Mouse (Mus musculus): ENCODE results near the gene L2hgdh.

The L2hgdh gene

DNA sequence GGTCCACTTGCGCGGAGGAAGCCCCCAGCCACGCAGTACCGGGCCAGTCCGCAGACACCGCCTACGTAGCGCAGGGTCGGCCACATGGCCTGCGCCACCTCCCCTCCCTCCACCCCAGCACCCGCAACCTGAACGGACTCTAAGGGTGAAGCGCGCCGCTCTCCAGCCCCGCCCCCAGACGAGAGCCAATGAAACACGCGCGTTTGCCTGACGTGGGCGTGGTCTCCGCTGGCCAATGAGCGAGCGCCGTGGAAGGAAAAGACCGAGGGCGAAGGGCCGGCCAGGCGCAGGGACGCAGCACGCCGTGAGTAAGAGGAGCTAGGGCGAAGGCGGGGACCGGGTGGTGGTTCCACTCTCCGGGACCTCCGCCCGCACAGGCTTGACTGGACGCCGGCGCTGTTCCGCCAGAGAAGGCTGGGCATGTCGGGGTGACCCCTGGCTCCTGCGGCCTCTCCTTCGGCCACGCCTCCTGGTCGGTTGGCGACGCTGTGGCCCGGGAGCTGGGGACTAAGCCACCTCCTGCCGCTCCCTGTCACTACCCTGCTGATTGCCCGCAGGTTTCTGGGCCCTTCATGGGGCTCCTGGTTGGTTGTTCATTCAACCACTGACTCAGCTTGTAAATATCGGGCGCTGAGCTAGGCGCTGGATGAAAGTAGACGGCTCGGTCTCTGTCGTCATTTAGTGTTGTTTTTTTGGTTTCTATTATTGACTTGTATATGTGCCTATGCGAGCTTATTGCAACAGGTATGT is at the start of gene L2hgdh, which contains the start of gene Atp5s:
TSS of gene L2hgdh (minus strand) at position 163 of the 750 bp plus-strand sequence.
TSS of gene Atp5s (plus strand) at position 240 of the 750 bp plus-strand sequence.
- DNase-seq = peak; percentile 96

DNA sequence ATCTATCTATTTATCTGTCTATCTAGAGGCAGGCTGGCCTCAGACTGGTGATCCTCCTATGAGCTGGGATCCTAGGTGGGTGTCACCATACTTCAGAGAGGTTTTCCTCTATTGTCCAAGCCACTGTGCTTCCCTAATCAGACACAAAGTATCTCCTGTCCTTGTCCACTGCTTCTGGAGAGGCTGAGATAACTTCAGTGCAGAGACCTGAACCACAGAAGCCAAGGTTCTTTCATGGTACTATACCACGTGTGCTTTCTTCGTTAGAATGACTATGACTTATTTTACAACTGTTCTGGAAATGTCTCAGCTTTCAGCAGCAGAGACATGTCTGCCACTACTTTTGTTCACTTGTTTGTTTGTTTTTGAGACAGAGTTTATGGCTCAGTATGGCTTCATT is 44.2 kb upstream of the L2hgdh start:
- DNase-seq = no peak

DNA sequence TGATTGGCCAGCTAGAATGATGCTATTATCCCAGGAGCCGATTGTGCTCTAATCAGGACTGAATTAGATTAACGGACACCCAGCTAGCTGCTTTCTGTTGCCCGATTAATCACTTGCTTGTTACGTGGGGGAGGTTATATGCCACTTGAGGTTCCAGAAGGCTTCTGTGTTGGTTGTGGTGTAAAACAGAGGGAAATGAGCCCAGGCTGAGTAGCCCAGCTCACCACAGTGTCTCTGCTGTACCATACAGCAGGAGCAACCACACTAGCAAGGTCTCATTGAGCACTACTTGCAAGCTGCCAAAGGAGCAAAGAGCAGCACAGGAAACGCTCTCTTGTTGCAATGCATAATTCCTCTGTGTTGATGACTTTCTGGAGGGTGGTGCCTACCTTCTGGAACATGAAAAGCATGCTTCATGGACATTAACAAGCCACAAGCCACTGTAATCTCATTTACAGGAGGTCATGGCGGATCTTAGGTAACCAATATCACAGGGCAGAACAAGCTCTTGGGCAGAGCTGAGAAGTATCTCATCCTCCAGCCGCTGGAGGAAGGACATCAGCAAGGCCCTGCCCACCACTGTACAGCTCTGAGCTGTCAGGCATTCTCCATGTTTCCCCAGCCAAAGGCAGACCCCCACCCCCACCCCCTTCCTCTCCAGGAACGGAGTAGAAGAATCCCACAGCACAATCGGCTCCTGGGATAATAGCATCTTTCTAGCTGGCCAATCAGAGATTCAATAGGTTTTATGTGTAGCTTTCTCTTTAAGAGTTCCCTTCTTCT is 43.0 kb upstream of the L2hgdh start:
- DNase-seq = no peak

DNA sequence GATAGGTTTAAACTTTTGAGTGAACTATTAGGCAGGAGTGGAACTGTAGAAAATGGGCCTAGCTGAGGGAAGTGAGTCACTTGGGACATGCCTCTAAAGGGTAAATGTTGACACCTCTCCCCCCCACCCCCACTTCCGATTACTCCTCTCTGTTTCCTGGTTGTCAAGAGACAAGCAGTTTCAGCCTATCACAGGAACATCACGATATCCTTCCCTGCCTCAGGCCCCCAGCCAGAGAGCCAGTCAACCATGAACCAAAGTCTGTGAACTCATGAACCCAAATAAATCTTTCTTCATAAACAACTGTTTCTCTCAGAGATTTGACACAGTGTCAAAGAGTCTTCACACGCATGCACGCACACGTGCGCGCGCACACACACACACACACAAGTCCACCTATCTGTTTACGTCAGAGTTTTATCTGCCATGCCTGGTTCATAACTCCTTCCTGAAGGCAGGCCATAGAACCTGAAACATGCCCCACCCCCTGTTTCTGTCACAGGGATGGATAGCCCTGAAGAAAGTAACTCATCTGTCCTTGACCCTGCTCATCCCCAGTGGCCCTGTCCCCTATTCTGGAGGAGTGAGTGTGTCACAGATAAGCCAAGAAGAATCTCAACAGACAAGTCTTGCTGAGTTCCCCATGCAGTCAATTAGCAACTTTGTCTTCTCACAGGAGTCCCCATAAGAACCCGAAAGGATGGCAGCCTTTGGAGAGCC is 41.7 kb upstream of the L2hgdh start:
- DNase-seq = no peak

DNA sequence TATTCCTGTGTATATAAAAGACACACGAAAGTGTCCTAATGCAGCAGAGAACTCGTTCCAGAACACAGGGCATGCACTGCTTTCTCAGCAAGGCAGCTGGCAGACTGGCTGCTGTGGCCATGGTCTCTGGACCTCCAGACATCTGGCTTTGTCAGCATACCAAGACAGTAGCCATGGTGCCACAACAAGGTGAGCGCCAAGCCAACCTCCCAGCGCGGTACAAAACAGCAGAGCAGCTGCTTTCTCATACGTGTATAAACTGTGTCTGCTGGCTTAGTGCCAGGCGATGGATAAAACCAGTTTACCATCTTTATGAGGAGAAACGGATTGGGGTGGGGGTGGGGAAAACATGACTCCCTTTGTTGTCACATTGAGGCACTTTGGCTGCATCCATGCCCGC is 40.9 kb upstream of the L2hgdh start:
- no peak for DNase-seq

DNA sequence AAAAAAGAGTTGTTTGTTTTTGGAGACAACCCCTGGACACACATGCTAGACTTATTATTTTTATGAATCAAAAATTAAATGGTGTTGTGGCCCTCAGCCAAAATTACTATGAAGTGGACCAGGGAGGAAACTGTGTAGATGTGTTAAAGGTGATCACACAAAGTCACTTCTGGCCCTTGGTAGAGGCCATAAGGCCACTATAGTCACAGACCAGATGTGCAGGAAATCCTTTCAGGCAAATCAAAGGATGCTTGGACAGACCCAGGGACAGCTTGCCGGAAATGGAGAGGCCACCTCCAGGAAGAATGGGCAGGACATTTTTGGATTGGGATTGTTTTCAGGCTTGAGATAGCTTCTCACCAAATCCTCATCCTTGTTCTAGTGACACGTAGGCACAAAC is 36.9 kb upstream of the L2hgdh start:
- DNase-seq = no peak

DNA sequence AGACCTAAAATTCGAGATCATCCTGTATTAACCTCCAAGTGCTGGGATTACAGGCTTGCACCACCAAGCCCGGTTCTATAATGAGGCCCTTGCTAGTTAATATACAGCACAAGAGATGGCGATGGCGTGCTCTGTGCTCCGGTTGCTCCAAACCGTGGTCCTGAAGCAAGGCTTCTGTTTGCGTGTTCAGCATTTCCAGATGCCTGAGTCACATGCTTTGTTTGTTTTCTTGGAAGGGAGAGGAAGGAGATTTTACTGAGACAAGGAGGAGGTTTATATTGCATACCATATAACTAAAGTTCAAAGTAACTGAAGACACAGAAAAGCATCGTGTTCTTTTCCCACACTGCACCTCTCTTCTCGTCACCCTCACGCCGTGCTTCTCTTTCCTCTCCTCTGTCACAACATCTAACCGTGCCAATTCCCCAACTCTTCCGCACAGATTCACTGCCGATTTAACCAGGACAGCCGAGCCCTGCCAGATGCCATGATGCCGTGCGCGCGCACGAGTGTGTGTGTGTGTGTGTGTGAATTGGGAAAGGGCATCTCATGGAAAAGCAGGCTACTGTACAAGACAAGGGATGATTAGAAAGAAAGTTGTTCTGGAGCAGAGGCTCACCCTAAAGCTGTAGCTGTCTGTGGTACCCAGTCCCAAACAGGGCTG is 36.2 kb upstream of the L2hgdh start:
- DNase-seq = no peak

DNA sequence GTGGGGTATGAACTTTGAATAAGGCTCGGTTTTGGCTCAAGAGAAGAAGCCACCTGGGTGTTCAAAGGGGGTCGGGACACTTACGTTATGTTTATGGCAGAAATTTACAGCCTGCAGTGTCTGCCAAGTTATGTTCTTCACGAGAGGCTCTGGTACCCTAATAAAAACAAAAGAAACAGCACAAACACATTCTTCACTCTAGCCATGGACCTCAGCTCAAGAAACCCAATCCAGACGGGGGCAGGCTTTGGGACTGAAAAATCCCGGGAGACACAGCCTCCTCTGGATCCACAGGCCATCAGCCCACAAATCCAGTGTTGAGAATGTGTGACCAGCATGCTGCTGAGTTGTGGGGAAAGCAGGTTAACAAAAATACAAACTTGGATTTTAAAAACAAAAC is 35.3 kb upstream of the L2hgdh start:
- no peak for DNase-seq

DNA sequence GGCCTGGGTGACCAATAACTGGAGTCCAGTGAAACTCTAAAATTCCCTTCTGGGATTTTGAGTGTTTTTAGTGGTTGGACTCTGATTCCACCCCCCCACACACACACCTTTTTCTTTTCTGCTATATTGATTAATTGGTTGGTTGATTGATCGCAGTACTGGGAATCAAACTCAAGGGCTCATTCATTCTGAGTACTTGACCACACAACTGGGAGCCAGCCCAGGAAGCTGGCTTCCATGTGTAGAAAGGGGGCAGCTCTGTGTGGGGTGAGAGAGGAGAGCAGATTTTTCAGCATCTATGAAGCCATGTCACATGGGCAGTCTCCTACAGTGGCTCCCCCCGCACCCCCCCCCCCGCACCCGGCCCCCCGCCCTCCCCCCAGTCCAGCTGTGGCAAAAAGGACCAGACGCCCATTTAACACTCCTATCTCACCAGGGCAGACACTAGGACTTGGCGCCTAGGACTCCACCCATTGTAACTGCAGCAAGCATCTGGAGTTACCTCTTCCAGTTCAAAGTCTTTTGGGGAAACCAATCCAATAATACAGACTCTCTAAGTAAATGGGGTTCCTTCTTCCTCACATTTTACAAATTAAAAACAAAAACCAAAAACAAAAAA is 34.7 kb upstream of the L2hgdh start:
- DNase-seq = no peak

DNA sequence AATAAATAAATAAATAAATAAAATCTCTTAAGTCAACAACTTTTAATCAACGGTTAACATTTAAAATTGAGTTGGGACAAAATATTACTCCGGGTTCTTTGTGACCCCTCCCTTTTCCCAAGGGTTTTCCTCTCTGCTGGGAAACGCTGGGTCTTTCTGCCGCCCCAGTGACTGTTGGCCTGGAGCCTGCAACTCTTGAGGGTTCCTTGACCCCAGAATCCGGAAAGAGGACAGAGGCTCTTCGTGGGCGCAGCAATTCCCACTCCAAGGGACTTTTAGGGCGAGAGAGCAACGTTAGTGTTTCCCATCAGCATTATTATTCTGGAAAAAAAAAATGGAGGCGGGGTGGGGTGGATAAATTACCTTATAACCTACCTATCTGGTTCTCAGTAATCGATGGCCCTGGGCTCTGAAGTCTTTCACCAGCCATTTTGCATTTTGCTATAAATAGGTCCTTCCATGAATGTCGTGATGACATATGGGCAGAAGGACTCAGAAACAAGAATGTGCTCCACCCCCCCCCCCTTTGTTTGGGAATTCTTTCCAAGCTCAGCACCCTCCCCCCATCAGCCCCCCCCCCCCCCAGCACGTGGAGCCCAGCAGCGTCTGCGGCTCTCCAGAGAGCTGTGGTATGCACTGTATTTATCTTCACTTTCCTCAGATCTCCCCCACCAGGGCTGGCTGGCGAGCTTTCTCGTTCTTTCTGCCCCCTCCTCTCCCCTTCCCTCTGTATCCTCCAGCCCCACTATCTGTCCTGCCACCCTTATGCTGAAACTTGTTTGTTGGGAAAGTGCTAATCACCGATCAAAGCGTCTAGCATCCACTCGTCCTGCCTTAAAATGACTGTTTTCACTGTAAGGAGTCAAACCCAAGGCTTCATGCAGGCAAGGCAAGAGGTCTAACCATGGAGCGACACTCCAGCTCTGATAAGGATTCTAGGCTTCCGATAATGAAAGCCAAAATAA is 33.8 kb upstream of the L2hgdh start:
- no peak for DNase-seq

DNA sequence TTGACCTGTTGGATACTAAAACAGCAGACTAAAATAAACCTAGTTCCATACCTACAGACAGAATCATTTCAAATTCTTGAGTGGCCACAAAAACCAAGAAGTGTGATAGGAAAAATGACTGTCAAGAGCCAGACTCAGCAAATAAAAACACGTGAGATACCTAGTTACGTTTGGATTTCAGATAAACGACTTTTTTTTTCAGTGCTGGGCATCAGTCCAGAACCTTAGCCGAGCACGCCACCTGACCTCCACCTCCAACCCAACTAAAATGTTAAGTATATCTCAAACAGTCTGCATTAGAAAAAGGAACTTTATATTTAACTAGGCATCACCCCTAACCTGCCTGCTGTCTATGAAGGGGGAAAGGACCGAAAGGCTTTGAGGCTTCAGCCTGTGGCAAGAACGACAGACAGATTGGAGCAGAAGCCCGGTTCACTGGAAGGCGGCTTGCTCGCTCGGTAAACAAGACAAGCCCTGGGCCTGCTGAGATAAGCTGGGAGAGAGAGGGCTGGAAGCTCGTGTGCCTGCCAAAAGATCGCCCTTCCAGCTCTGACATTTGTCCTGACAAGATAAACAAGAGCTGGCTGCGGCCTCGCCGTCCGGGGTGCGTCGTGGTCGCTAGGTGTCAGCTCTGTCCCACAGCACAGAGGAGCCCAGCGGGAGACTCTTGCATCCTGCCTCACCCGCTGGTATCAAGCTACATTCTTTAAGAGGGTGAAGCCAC is 32.9 kb upstream of the L2hgdh start:
- peak; percentile 76 for DNase-seq

DNA sequence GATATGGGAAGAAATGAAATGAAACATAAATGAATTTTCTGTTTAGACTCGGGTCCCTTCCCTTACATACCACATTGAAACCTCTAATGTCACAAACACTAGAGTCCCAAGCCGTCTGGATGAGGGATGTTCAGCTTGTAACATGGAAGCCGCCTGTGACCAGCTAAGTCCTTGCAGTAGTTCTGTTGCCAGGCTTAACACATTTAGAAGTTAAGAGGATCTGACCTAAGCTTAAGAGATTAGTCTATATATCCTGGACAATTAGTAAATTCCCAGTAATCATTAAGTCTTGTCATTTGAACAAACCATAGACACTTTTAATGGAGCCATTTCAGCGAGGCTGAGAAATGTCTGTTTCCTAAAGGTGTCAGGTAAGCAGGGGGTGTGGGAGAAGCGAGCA is 31.3 kb upstream of the L2hgdh start:
- DNase-seq = no peak

DNA sequence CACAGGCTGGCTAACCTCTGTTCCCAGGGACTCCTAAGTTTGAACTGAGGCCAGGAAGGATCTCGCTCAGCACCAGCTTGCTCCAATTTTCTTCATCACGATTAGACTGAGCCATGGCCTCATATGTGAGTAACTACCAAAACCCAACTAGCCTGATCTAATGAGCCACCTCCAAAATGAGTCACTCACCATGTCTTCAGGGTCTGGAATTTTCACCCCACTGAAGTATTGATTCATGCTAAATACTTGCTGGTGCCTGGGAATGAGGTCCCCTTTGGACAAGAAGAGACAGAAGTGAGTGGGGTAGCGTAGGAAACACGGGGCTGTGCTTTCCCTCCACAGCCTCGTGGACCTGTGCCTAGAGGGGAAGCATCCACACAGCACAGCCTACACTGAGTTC is 29.3 kb upstream of the L2hgdh start:
- no peak for DNase-seq

DNA sequence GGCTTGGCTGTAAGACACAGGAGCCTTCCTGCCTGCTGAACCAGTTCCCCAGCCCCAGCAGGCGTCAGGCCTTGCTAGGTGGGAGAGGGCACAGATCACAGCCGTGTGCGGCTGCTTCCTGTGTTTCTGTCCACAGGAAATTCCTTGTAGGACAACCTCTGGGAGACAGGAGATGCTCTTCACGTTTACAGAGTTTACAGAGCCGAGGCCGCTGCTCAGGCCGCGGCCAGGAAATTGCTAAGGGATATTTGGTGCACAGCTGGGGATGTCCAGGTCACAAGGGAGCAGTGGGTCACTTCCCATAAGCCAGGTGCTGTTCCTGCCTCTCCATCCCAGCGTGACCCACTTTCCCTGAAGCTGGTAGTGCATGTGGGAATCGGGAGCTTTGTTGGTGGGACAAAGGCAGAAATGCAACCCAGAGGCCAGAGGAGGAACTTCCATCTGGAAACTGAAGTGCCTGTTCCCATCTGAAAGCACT is 27.2 kb upstream of the L2hgdh start:
- no peak for DNase-seq

DNA sequence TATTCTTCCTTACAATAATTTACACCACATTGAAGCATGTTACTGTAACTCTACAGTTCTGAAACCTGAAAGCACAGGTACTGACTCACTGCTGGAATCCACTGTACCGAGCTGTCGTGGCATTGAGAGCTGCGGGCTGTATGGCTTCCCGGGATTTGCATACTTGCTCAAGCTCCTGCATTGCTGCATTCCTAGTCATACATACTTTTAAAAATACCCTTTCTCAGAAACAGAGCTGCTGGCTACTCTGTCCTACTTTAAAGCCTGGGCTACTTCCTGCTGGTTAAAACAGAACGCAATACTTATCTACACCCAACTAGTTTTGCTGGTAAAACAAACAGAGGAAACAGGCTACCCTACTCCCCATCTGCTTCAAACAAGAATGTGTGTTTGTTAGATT is 19.5 kb upstream of the L2hgdh start:
- no peak for DNase-seq

DNA sequence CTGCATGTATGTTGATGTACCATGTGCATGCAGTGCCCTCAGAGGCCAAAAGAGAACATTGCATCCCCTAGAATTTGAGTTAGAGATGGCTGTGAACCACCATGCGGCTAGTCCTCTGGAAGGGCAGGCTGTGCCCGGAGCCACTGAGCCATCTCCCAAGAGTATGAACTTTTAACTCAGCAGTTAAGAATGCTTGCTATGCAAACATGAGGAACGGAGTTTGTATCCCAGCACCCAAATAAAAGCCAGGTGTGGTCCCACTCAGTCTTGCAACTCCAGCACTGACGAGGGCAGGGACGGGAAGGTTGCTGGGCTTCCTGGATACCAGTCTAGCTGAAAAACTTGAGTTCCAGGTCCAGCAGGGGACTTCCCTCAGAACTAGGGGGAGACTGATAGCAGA is 17.3 kb upstream of the L2hgdh start:
- no peak for DNase-seq

DNA sequence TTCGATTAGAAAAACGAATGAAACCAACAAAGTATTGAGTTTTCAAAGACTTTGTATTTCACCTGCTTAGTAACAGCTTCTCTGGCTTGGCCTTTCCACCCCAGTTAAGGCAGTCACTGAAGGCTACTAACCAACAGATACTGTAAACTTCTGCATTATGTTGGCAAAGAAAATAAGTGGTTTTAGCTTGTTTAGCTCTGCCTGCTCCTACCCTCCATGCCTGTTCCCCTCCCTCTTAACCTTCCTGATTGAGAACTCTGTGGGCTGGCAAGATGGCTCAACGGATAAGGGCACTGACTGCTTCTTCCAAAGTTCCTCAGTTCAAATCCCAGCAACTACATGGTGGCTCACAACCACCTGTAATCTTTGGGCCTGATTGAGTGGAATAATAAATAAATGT is 9.2 kb upstream of the L2hgdh start:
- DNase-seq = peak; percentile 12

DNA sequence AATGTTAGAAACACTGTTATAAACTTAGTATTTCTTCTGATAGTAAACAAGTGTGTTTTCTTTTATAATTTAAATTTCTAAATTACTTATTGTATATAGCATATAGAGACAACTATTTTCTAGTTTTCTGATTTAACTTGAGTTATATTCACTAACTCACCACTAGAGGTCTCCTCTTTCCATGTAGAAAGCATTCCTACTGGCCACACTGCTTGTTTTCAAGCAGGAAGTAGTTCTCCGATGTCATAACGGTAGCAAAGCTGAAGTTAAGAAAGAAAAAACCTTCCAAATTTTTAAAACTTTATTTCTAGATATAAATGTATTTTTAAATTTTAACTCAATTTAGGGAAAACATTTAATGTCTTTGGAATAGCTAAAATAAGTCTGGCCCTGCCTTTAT is 8.8 kb upstream of the L2hgdh start:
- DNase-seq = no peak

DNA sequence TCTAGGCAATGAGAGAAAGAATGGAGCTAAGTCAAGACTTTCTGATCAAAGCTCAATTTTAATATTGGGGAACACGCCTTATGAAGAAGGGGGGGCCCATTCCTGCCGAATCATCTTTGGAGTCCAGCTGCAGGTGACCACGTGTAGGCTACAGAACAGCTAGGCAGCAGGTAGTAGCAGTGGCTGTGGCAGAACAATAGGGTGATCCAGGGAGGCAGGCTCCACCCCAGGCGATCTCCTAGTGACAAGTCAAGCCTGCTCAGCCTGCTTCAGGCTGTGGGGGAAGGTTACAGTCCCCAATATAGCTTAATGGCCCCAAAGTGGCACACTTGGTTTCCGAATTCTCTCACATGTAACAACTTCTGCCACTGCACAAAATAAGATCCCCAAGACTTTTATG is 7.5 kb upstream of the L2hgdh start:
- DNase-seq = no peak

DNA sequence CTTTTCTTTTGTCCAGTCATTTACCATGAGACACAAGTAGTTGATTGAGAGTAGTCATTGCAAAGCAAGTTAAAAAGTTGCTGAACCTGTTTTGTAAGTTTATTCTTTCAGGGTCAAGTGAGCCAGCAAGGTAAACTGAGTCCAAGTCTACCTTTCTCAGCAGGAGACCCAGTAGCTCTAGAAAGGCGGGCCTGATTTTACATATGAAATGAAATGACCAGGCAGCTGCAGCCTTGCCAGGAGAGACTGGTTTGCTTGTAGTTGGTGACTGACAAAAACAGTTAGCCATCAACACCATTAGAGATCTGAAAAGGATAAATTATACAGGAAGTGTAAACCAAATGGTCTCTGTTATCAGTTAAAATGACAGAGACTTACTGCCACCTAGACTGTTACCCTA is 5.6 kb upstream of the L2hgdh start:
- DNase-seq = no peak

DNA sequence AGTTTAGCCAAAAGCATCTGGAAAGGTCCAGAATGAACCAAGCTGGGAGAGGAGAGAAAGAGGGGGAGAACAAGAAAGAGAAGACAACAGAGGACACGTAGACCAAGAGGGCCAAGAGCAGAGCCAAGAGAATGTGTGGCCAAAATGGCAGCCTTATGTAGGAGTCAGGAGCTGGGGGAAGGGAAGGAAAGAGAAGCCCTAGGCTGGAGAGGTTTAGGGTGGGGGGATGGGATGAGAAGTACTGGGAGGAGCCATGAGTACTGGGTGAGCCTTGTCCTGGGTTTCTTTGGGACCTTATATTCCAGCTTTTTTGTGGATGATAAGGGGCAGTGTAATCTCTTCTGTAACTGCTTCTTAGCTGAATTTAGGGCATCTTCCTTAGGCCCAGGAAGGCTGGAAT is 4.6 kb upstream of the L2hgdh start:
- DNase-seq = no peak

All from thymus, postnatal 25 days (tissue).